Mouse (Mus musculus): ENCODE results near the gene Olfr221. TPM values are rescaled to one million over a fixed set of nuclear protein-coding genes. Genes with fewer than 3 reads are reported as not detected.

Olfr221 gene
- polyA plus RNA-seq, 1 experiment from 2014 or later = not detected

GRCm38 (mm10) chr14:52013771-52014219 lies 28.5 kb downstream of the Olfr221 start:
- Histone ChIP-seq H3K36me3 (ENCODE audit: control insufficient read depth, insufficient read depth, low read length) (no peaks in the 10 kb centered on the region), H3K4me1 (replicated peaks; ENCODE audit: control insufficient read depth, insufficient read depth) (peaks cover 11% of the 10 kb centered on the region; the same call in 1 of the 2 replicates), H3K4me2 (replicated peaks; ENCODE audit: low read depth) (peak overlapping the region; percentile 71), H3K9me3 (ENCODE audit: control insufficient read depth, low read length) (no peaks in the 10 kb centered on the region), H3K9ac (ENCODE audit: low read length) (peak overlapping the region; percentile 87), H3K27me3 (ENCODE audit: control insufficient read depth, insufficient read depth, low read length) (no peaks in the 10 kb centered on the region), H3K4me3 (ENCODE audit: low read depth, low read length) (peak overlapping the region; percentile 60), H3K27ac (replicated peaks) (peak overlapping the region; percentile 99)
- peak; percentile 27; the same call in 1 of the 2 replicates for ATAC-seq (ENCODE audit: low FRiP score, low TSS enrichment)
- TF ChIP-seq EP300 (optimal IDR thresholded peaks at IDR 0.05) (no peak), CTCF (IDR thresholded peaks at IDR 0.05; ENCODE audit: low read depth) (no peak)
- peak; percentile 63 for DNase-seq (ENCODE audit: low spot score)
- 4% methylated on average over 19 of the region's 24 CpGs for WGBS

- TF ChIP-seq EP300 (optimal IDR thresholded peaks at IDR 0.05) (no peak), CTCF (IDR thresholded peaks at IDR 0.05; ENCODE audit: low read depth) (no peak)
- DNase-seq (ENCODE audit: low spot score) (no peak), ATAC-seq (ENCODE audit: low FRiP score, low TSS enrichment) (no peak)
- no peak overlapping the region; the same call in 1 of the 2 replicates for H3K4me3 ChIP-seq (ENCODE audit: low read depth, low read length)
- no peak overlapping the region for H3K4me2 ChIP-seq (replicated peaks; ENCODE audit: low read depth)
- no peaks in the 10 kb centered on the region for H3K9me3 ChIP-seq (ENCODE audit: control insufficient read depth, low read length)
- no peaks in the 10 kb centered on the region for H3K27me3 ChIP-seq (ENCODE audit: control insufficient read depth, insufficient read depth, low read length)
- 53% methylated on average over 8 of the region's 8 CpGs for WGBS
- H3K36me3 ChIP-seq (ENCODE audit: control insufficient read depth, insufficient read depth, low read length) = no peaks in the 10 kb centered on the region
- peak overlapping the region; percentile 99; the same call in 1 of the 2 replicates for H3K27ac ChIP-seq (replicated peaks)
- peaks cover 10% of the 10 kb centered on the region; the same call in 1 of the 2 replicates for H3K4me1 ChIP-seq (replicated peaks; ENCODE audit: control insufficient read depth, insufficient read depth)
- no peak overlapping the region for H3K9ac ChIP-seq (ENCODE audit: low read length)
Measured at GRCm38 (mm10) chr14:52013021-52013610, 29.1 kb downstream of the Olfr221 start.

- Histone ChIP-seq H3K9ac (ENCODE audit: low read length) (no peak overlapping the region), H3K27me3 (ENCODE audit: control insufficient read depth, insufficient read depth, low read length) (no peaks in the 10 kb centered on the region), H3K9me3 (ENCODE audit: control insufficient read depth, low read length) (no peaks in the 10 kb centered on the region), H3K4me3 (ENCODE audit: low read depth, low read length) (no peak overlapping the region), H3K27ac (replicated peaks) (no peak overlapping the region), H3K4me2 (replicated peaks; ENCODE audit: low read depth) (no peak overlapping the region), H3K36me3 (ENCODE audit: control insufficient read depth, insufficient read depth, low read length) (no peaks in the 10 kb centered on the region), H3K4me1 (replicated peaks; ENCODE audit: control insufficient read depth, insufficient read depth) (peaks cover 10% of the 10 kb centered on the region; the same call in 1 of the 2 replicates)
- no peak for ATAC-seq (ENCODE audit: low FRiP score, low TSS enrichment)
- 76% methylated on average over 5 of the region's 5 CpGs for WGBS
- no peak for DNase-seq (ENCODE audit: low spot score)
- no peak for TF ChIP-seq CTCF (IDR thresholded peaks at IDR 0.05; ENCODE audit: low read depth)
- TF ChIP-seq EP300 (optimal IDR thresholded peaks at IDR 0.05) = no peak
Measured at GRCm38 (mm10) chr14:52012553-52012952, 29.7 kb downstream of the Olfr221 start.

GRCm38 (mm10) chr14:52012085-52012484 lies 30.2 kb downstream of the Olfr221 start:
- Histone ChIP-seq H3K9me3 (ENCODE audit: control insufficient read depth, low read length) (no peaks in the 10 kb centered on the region), H3K4me2 (replicated peaks; ENCODE audit: low read depth) (no peak overlapping the region), H3K27ac (replicated peaks) (no peak overlapping the region), H3K9ac (ENCODE audit: low read length) (no peak overlapping the region), H3K4me1 (replicated peaks; ENCODE audit: control insufficient read depth, insufficient read depth) (peaks cover 10% of the 10 kb centered on the region; the same call in 1 of the 2 replicates), H3K4me3 (ENCODE audit: low read depth, low read length) (no peak overlapping the region), H3K36me3 (ENCODE audit: control insufficient read depth, insufficient read depth, low read length) (peaks cover 2% of the 10 kb centered on the region; the same call in 1 of the 2 replicates), H3K27me3 (ENCODE audit: control insufficient read depth, insufficient read depth, low read length) (no peaks in the 10 kb centered on the region)
- ATAC-seq (ENCODE audit: low FRiP score, low TSS enrichment) = no peak
- TF ChIP-seq CTCF (IDR thresholded peaks at IDR 0.05; ENCODE audit: low read depth) = no peak
- 59% methylated on average over 4 of the region's 4 CpGs for WGBS
- no peak for DNase-seq (ENCODE audit: low spot score)

GRCm38 (mm10) chr14:52011683-52012082 lies 30.6 kb downstream of the Olfr221 start:
- DNase-seq (ENCODE audit: low spot score) = no peak
- H3K4me1 ChIP-seq (replicated peaks; ENCODE audit: control insufficient read depth, insufficient read depth) = peaks cover 10% of the 10 kb centered on the region; the same call in 1 of the 2 replicates
- peaks cover 5% of the 10 kb centered on the region; the same call in 1 of the 2 replicates for H3K36me3 ChIP-seq (ENCODE audit: control insufficient read depth, insufficient read depth, low read length)
- no peak overlapping the region for H3K4me2 ChIP-seq (replicated peaks; ENCODE audit: low read depth)
- 64% methylated on average over 1 of the region's 1 CpGs for WGBS
- H3K9ac ChIP-seq (ENCODE audit: low read length) = no peak overlapping the region
- H3K9me3 ChIP-seq (ENCODE audit: control insufficient read depth, low read length) = no peaks in the 10 kb centered on the region
- no peaks in the 10 kb centered on the region for H3K27me3 ChIP-seq (ENCODE audit: control insufficient read depth, insufficient read depth, low read length)
- TF ChIP-seq CTCF (IDR thresholded peaks at IDR 0.05; ENCODE audit: low read depth) (no peak), EP300 (optimal IDR thresholded peaks at IDR 0.05) (no peak)
- no peak for ATAC-seq (ENCODE audit: low FRiP score, low TSS enrichment)
- no peak overlapping the region for H3K4me3 ChIP-seq (ENCODE audit: low read depth, low read length)
- H3K27ac ChIP-seq (replicated peaks) = no peak overlapping the region

- 15% methylated on average over 9 of the region's 9 CpGs for WGBS
- DNase-seq (ENCODE audit: low spot score) = no peak
Measured at GRCm38 (mm10) chr14:52010446-52011111, 31.7 kb downstream of the Olfr221 start.

More at GRCm38 (mm10) chr14:52010446-52011111, 31.7 kb downstream of the Olfr221 start:
- peak overlapping the region; percentile 9 for H3K4me2 ChIP-seq (replicated peaks; ENCODE audit: low read depth)
- H3K4me1 ChIP-seq (replicated peaks; ENCODE audit: control insufficient read depth, insufficient read depth) = peaks cover 3% of the 10 kb centered on the region; the same call in 1 of the 2 replicates
- H3K9ac ChIP-seq (ENCODE audit: low read length) = no peak overlapping the region
- H3K36me3 ChIP-seq (ENCODE audit: control insufficient read depth, insufficient read depth, low read length) = peaks cover 9% of the 10 kb centered on the region; the same call in 1 of the 2 replicates
- no peak for ATAC-seq (ENCODE audit: low FRiP score, low TSS enrichment)
- H3K4me3 ChIP-seq (ENCODE audit: low read depth, low read length) = no peak overlapping the region
- TF ChIP-seq CTCF (IDR thresholded peaks at IDR 0.05; ENCODE audit: low read depth) (no peak), EP300 (optimal IDR thresholded peaks at IDR 0.05) (no peak)
- no peaks in the 10 kb centered on the region for H3K27me3 ChIP-seq (ENCODE audit: control insufficient read depth, insufficient read depth, low read length)
- H3K27ac ChIP-seq (replicated peaks) = no peak overlapping the region
- H3K9me3 ChIP-seq (ENCODE audit: control insufficient read depth, low read length) = no peaks in the 10 kb centered on the region
